Mouse (Mus musculus) ES-E14 (cell line): ENCODE results near the gene Anxa6.

Experiments used
- CHD2 ChIP-seq: IDR thresholded peaks from 2 replicates; pipeline ENCODE4 v1.6.1; 2014; ENCODE audit warnings: mild to moderate bottlenecking, low read depth, low read length, inconsistent platforms
- HCFC1 ChIP-seq: IDR thresholded peaks from 2 replicates; pipeline ENCODE4 v1.6.1; 2012; ENCODE audit warnings: low read length, inconsistent platforms, borderline replicate concordance; ENCODE audit not compliant: insufficient read depth
- ZNF384 ChIP-seq: IDR thresholded peaks from 2 replicates; pipeline ENCODE4 v1.6.1; 2012; ENCODE audit warnings: low read depth, low read length, inconsistent platforms

DNA sequence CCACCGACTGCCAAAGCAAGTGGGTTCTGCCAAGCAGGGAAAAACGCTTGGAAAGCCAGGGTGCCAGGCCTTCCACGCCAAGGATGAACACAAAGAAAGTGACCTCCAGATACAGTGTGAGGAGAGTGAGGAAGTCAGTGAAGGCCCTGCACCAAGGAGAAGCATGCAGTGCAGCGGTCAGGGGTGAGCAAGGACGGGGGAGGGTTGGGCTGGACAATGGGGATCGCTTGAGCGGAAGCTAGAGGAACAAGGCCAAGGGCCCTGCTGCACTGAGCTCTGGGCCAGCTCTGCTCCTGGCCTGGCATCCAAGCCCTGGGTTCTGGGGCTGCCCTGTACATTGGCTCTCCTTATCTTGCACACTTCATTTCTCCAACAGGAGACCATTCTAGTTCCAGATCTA is 93.2 kb downstream of the Anxa6 start:
- no peak for TF ChIP-seq ZNF384
- TF ChIP-seq HCFC1, result no peak
- no peak for TF ChIP-seq CHD2
